Mouse (Mus musculus): Measurements from ENCODE around the gene Trim67.
A peak's percentile ranks its signal among the peaks of the same experiment; 100 is the strongest.

Gene Trim67

DNA sequence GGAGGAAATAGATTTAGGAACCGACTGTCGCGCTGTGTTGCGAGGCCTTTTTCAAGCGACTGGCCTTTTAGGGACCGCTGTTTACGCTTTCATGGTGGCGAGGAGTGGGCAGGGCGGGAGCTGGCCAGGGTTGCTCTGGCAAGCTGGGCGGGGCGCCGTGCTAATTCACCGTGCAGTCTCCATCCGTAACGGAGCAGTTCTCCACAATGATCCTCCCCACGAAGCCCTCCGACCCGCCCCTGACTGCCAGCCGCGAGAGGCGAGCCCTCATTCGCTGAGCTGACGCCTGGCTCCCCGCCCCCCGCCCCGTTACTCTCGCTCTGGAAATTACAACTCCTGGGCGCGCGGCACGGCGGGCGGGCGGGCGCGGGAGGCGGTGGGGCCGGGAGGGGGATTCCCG is at the start of gene Trim67:
Gene Trim67, plus strand, starts transcription at position 385 of the 400 bp plus-strand sequence.
- DNase-seq (ENCODE audit: low read depth, low spot score): peak; percentile 41

DNA sequence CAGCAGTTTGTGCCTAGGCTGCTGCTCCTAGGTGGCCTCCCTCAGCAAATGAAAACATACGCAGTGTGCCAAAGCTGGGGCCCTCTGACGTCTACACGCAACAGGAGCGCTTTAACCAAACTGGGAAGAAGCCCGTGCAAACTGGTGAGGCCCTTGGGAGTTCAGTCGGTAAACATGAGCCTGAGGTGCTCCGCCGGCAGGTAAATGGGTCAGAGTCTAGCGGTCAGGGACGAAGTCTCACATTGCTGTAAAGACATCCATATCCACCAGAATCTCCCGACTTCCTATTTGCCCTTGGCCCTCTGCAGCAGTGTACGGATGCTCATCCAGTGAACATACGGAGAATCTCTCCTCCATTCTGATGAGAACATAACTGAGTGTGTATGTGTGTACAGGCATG is 46.2 kb upstream of the Trim67 start:
- no peak for DNase-seq (ENCODE audit: low read depth, low spot score)

DNA sequence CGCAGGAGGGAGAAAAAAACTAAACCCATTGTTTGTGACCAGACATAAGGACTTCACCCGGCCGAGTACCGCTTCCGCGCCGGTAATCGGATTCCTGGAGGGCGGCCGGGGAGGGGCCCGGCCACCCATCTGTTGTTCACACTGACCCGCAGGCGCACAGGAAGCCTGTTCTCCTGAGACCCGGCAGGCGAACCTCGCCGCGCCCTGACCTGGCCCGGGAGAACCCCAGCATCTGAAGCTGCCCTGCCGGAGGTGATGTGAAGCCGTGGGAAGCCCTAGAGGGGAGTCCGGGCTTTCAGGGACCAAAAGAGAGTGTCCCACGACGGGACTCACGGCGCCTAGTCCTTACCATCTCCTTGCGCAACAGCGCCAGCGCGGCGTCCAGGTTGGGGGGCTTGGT is 41.7 kb upstream of the Trim67 start:
- DNase-seq (ENCODE audit: low read depth, low spot score): no peak

DNA sequence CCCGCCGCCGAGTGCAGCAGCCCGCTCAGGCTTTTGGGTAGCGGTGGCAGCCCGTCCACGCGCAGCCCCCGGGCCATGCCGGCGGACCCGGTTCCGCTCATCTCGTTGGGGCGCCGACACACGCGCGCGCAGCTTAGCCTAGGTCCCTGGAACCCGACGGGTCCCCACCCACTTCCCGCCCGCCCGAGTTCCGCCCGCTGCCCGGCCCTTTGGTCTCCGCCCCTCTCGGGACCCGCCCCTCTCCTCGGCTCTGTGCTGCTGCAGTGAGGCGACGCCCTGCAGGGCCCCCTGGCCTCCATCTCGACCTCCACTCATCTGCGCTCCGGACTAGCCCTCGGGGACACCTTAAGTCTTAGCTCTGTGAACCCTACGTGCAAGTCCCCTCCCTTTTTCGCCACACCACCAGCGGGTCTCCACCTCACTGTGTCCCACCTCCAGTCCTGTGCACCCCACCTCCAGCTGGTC is 41.2 kb upstream of the Trim67 start, which contains the start of gene Fam89a:
Gene Fam89a, minus strand, starts transcription at position 124 of the 465 bp plus-strand sequence.
- no peak for DNase-seq (ENCODE audit: low read depth, low spot score)

DNA sequence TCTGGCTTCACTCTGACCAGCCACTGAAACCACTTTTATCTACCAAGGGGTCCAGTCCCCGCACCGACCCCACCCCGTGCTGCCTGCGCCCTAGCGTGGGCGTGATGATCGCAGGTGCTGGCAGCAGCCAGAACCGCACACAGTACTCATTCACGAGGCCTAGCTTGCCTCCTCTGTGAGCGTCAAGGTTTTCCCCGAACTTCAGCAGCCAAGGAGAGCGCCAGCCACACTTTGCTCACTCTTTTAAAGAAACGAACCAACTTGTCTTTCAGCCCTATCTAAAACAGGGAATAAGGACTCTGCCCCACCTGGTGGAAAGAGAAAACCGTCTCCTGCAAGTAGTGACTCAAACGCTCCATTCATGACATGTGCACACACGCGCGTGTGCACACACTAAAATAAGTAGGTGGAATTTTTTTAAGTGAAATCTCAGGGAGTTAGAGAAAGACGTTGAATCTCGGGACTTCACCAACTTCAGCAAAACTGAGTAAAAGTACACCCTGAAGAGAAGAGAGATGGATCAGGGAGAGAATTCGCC is 40.5 kb upstream of the Trim67 start:
- no peak for DNase-seq (ENCODE audit: low read depth, low spot score)

DNA sequence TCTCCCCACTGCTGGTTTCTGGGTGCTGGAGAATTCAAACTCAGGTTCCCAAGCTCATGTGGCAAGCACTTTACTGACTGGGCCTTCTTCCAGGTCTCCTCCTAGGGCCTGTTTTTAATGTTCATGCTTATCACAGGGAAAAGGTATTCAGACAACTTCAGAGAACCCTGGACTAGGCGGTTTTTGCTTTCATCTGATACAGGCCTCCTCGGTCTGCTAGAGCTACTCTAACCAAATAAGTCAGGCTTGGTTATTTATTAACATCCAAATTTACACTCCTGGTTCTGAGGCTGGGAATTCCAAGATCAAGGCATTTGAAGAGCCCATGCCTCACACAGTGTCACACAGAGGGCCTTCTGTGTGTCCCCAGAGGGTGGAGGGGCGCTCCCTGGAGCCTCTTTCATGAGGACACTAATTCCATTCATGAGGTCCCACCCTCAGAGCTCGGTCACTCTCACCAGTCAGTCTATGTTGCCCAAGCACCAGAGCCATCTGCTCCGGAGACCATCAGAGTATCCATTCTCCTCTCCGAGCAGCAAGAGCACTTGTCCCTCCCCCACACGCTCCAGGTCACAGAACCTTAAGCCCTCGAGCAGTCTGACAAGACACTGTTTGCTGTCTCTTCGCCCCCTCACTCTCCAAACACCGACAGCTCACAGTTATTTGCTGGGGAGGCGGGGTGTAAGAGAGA is 38.6 kb upstream of the Trim67 start:
- peak; percentile 17 for DNase-seq (ENCODE audit: low read depth, low spot score)

DNA sequence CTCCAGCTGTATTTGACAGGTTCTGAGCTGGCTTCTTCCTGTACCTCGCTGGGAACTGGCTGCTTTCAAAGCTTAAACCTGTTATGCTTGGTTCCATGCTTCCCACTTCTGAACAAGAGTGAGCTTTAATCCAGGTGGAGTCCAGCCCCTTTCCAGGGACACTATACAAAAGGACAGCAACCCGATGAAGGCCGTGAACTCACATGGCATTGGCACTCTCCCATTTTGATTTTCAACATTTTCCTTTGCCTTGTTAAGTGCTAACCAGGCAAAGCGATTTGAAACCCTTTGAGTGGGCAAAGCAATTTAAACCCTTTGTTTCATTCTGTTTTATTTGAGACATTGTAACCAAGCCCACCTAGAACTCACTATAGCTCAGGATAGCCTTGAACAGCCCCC is 38.1 kb upstream of the Trim67 start:
- no peak for DNase-seq (ENCODE audit: low read depth, low spot score)

DNA sequence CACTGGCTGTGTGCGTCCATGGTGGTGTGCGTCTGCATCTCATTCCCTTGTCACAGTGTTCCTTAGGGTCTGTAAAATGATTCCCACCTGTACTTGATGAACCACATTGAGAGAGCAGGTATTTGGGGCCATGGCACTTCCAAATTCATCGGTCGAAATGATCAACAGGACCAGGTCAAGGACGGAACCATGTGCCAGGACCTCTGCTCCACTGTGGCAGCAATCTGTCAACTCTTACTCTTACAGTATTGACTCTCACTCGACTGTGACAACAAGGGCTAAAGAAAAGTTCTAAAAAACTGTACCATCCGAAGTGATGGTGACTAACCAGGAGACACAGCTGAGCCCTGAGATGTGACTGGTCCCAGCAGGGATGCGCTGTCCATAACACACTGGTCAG is 37.4 kb upstream of the Trim67 start:
- no peak for DNase-seq (ENCODE audit: low read depth, low spot score)

DNA sequence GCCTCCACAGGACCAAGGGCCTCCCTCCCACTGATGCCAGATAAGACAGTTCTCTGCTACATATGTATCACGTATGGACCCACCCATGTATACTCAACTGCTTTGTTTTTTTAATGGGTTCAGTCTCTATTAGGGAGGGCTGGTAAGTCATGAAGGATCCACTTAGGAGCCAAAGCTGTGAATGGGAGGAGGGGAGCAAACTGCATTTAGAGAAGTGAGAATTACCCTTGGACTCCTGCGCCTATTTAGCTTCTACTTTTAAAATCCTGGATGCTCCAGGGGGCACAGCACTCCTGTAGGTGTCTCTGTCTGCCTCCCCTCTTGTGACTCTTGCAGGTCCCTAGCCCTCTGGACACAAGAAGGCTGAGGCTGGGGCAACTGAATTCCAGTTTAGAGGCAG is 36.7 kb upstream of the Trim67 start:
- DNase-seq (ENCODE audit: low read depth, low spot score): no peak

DNA sequence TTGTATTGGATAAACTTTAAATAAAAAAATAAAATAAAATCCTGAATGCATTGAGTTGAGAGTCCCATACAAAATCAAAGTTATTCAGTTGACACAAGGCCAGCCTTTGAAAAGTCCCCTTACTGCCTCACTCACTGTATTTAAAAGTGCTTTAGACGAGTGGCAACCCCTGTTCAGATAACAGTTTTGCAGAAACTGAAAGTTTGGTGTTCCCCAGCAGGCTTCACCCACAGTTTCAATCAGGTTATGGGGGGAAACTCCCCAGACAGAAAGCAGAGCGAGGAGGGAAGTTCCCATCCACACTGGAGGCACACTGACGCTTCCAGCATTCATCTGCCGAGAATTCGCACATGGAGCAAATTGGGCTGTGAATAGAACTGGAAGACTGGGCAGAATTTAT is 36.3 kb upstream of the Trim67 start:
- no peak for DNase-seq (ENCODE audit: low read depth, low spot score)

DNA sequence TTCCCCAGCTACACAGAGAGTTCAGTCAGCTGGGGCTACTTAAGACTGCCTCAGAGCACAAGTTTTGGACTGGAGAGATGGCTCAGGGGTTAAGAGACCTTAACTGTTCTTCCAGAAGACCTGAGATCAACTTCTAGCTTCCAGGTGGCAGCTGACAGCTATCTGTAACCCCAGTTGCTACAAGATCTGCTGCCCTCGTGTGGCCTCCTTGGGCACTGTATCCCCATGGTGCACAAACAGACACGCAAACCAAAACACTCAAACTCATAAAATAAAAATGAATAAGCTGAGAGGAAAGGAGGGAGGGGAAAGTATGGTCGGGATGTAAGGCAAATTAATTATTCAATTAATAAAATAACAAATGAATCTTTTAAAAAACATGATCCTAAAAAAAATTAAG is 34.3 kb upstream of the Trim67 start:
- no peak for DNase-seq (ENCODE audit: low read depth, low spot score)

DNA sequence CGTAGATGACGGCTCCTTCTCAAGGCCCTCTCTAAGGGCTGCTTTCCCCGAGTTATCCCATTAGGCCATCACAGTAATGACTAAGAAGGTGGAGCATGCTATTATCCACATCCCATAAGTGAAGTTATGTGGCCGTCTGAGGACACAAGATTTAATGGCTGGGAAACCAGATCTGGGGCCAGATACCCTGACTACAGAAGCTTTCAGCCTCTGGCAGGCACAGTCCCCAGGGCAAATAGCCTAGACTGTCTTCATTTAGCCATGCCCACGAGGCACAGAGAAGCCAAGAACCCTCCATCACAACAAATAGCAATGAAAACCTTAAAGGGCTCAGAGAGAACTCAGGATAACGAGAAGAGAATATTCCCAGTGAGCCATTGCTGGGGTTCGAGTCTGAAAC is 29.8 kb upstream of the Trim67 start:
- DNase-seq (ENCODE audit: low read depth, low spot score): no peak

DNA sequence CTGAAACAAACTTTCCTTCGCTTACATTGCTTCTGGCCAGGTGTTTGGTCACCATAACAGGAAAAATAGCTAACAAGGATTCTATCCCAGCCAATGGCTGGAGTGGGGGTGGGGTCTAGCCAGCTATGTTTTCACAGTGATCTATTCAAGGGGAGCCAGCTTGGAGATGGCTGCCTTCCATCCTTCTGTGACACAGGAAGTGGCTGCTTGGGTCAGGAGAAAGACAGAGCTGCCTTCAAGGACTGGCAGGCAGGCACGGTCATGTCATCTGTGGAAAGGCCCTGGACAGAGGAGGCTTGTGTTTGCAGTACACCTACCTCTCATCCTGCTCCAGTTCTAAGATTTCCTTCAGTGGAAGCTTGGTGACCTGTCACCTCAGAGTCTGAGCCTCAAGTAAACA is 20.5 kb upstream of the Trim67 start:
- DNase-seq (ENCODE audit: low read depth, low spot score): no peak

DNA sequence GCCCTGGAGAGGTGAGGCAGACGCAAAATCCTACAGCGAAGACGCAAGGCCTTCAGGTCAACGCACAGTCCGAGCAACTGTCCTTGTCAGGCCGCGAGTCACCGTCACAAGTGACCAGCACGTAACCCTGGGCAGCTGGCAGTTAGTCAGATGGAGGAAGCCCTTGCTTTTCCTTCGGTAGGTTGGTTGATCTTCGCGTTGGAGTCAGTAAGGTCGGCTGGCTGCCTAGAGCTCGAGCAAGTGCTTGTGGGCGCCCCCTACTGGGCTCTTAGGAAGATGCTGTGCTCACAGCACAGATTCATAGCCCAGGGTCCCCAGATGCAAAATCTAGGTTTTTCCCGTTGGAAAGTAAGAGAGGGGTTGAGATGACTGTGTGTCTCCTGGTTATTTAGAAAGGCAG is 17.2 kb upstream of the Trim67 start:
- DNase-seq (ENCODE audit: low read depth, low spot score): no peak

DNA sequence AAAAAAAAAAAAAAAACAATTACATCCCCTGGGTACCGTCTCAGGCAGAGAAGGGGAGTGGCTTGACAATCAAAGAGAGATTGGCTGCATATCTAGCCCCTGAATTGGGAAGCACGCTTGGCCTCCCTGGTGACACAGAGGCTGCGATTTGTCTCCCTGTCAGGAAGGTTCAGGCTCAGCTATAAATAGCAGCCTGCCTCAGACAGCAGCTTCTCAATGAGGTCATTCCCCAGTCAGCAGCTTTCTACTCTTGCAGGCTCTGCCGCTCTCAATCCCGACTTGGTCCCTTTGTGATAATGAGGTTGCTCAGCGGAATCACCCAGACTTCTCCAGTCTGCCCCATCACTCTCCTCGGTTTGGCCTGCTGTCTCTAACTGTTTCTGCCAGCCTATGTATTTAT is 12.7 kb upstream of the Trim67 start:
- DNase-seq (ENCODE audit: low read depth, low spot score): peak; percentile 55

DNA sequence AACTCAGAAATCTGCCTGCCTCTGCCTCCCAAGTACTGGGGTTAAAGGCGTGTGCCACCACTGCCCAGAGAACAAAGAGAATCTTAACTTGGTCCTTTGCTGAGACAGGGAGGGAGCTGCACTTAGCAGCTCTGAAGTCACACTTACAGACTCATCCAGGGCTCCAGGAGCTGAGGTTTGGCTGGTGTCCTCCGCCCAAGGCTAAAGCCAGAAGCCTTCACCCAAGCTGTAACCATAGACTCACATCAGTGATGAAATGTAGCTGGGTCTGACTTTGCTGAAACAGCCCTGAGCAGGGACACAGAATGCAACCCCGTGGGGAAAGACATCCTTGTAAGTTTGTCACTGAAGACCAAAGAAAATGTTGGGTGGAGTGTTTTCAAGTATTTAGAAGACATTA is 10.5 kb upstream of the Trim67 start:
- DNase-seq (ENCODE audit: low read depth, low spot score): no peak

DNA sequence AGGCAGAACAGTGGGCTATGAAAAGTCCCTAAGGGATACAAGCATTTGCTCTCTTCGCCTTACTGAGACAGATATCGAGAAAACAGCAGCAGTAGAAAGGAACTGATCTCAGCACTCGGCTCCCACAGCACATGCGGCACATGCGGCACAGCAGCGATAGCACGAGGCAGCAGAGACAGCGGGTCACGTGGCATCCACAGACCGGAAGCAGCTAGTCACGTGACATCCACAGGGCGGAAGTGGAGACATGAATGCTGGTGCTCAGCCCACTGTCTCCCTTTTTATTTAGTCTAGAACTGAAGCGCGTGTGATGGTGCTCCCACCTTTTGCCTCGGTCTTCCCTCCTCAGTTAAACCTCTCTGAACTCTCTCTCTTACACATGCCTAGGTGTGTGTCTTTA is 9.7 kb upstream of the Trim67 start:
- no peak for DNase-seq (ENCODE audit: low read depth, low spot score)

DNA sequence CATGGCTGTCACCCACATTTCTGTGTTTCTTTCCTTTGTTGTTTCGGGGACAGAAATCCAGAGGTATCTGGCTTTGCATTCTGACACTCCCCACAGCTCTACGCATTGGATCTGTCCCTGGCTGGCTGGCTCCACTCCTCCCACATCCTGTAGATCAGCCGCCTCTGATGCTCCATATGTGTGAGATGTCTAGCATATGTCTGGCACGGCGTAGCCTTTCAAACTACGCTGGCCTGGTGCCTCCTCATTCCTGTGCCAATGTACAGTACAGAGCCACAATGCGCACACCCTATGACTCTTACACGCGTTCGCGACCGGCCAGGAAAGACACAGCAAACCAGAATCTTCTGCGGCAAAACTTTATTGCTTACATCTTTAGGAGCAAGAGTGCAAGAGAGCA is 8.3 kb upstream of the Trim67 start:
- peak; percentile 58 for DNase-seq (ENCODE audit: low read depth, low spot score)

DNA sequence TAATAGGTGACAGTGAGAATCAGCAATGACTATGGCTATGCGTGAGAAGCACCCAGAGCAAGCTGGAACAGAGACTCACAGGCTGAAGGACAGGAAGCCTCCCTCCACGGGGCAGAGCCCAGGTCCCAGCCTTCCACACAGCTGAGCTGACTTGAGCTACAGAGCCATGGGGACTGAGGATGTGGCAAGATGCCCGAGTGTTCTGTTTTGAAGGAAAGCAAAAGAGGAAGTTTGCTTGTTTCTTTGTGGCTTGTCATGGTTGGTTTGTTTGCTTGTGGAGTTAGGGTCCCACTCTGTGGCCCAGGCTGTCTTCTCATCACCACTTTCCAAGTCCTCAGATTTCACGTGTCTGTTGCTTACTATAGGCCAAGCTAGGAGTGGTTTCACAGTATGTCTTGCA is 2.2 kb upstream of the Trim67 start:
- DNase-seq (ENCODE audit: low read depth, low spot score): no peak

DNA sequence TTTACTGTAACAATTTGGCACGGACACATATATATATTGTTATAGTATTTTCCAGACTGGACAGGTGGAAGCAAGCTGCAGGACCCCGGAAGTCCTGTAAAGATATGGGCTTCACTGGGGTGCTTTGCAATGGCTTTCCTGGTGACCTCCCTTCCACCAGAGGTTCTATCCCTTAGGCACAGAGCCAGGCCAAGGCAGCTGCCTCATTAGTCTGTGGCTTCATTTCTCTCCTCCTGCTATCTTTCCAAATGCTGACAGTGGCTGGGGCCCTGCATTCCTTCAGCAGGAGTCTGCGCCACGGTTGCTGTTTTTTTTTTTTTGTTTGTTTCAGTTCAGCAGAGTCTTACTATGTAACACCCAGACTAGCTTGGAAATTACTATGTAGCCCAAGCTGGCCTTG is 1.1 kb upstream of the Trim67 start:
- DNase-seq (ENCODE audit: low read depth, low spot score): no peak

DNA sequence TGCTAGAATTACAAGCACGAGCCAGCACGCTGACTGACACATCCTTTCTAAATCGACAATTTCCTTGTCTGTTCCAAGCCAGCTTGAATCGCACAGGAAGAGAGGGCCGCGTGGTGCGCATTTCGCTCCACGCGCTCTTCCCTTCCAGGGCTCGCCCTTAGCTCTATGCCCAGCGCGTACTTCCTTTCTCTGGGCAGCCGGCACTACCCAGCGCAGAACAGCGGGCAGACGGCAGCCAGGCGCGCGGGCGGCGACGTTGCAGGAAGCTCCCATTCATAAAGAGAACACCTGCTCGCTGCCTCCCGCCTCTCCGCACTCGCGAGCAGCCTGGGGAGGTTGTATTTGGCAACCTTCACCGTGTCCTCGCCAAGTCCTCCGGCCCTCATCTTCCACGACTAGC is 706 bp upstream of the Trim67 start:
- peak; percentile 38 for DNase-seq (ENCODE audit: low read depth, low spot score)

DNA sequence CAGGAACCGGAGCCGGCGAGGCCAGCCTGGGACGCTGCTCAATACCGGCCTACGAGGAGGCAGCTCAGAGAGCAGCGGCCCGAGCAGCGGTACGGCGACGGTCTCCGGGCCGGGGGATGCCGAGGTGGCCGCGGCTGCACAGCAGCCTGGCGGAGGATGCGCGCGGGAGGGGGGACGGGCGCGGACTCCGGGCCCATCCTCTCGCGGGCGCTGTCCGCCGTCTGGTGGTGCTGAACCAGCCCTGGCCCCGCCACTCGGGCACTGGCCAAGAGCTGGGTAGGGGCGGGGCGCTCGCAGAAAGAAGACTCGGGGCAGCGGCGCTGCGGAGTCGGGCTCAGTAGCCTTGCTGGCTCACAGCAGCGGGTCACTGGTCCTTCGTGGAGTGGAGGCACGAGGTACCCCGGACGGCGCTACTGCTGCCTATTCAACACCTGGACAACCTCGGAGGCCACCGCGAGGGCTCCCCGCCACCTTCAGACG is 320 bp downstream of the Trim67 start:
- no peak for DNase-seq (ENCODE audit: low read depth, low spot score)

DNA sequence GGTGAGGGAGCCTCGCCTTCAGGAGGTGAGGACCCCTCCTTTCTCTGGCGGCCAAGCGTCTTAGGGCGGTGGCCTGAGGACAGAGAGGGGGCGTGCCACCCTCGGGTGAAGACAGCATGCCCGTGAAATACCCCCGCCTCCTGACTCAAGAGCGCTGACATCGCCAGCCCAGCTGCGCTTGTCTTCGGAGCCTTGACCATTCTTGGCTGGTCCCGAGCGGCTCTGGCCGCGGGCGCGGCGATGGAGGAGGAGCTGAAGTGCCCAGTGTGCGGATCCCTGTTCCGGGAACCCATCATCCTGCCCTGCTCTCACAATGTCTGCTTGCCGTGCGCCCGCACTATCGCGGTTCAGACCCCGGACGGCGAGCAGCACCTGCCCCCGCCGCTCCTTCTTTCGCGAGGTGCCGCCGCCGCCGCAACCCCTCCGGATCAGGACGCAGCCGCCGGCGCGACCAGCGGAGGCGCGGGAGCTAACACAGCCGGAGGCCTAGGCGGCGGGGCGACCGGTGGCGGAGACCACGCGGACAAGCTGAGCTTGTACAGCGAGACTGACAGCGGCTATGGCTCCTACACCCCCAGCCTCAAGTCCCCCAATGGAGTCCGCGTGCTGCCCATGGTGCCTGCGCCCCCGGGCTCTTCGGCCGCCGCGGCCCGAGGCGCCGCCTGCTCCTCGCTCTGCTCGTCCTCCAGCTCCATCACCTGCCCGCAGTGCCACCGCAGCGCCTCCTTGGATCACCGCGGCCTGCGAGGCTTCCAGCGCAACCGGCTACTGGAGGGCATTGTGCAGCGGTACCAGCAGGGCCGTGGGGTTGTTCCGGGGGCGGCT is 981 bp downstream of the Trim67 start:
- DNase-seq (ENCODE audit: low read depth, low spot score): no peak
